Mouse (Mus musculus) small intestine, adult 2 months (tissue): ENCODE measurements around the gene Cyb5rl.

ENCODE experiments used
- CTCF ChIP-seq: fragments of 200-500 bp; IDR thresholded peaks from 2 replicates; pipeline ENCODE4 v1.5.1; 2012; ENCODE audit warnings: low read depth, mild to moderate bottlenecking, control low read depth, inconsistent platforms, low read length, moderate library complexity, mixed read lengths; ENCODE audit not compliant: insufficient replicate concordance, insufficient read length; ENCODE audit errors: extremely low read depth
- POLR2A ChIP-seq: fragments of 200-500 bp; IDR thresholded peaks from 2 replicates; pipeline ENCODE4 v1.6.1; 2012; ENCODE audit warnings: low read depth, mild to moderate bottlenecking, control low read depth, inconsistent platforms, low read length, moderate library complexity

DNA sequence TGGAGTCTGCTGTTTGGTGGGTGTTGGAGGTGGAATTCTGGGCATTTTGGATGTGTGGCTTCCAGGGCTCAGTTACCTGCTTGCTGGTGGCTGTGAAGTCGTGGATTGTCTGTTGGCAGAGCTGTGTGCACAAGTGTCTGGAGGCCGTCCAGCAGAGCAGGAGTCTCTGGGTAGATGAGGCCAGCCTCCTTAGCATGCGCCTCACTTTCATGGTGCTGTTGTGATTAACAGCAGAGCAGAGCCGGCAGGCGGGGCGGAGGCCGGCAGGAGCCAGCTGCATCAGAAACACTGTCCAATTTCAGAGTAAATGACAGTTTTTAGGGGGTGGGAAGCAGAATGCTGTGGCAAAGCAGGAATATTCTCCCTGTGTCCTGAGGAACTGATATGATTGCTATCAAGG is 47.8 kb upstream of the Cyb5rl start:
- TF ChIP-seq CTCF (no peak), POLR2A (no peak)
